Mouse (Mus musculus): Measurements from ENCODE around the gene Col4a2.

Col4a2 gene

DNA sequence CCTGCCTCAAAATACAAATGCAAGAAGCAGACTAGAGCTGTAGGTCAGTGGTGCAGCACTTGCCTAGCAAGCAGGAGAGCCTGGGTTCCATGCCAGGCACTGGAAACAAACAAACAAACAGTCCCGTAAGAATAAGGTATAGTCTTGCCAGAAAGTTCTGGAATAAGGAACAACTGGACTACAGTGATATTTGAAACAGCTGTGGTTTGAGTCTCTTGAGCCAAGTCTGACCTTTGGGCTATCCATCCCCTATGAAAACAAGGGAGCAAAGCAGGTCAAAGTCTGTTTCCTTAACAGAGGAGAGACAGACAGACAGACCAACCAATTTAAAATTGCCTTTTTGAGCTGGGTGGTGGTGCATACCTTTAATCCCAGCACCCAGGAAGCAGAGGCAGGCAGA is 11.1 kb downstream of the Col4a2 start:
- no peak for DNase-seq (ENCODE audit: extremely low spot score, low read depth, low spot score)

GRCm38 (mm10) chr8:11324801-11325395 is 12.3 kb downstream of the Col4a2 start:
- DNase-seq (ENCODE audit: extremely low spot score, low read depth, low spot score), result no peak

- DNase-seq (ENCODE audit: extremely low spot score, low read depth, low spot score), result no peak
Measured at GRCm38 (mm10) chr8:11327298-11327697, 14.7 kb downstream of the Col4a2 start.

- DNase-seq (ENCODE audit: extremely low spot score, low read depth, low spot score), result no peak
Measured at GRCm38 (mm10) chr8:11327722-11328417, 15.3 kb downstream of the Col4a2 start.

- no peak for DNase-seq (ENCODE audit: extremely low spot score, low read depth, low spot score)
Measured at GRCm38 (mm10) chr8:11331561-11331960, 19.0 kb downstream of the Col4a2 start.

DNA sequence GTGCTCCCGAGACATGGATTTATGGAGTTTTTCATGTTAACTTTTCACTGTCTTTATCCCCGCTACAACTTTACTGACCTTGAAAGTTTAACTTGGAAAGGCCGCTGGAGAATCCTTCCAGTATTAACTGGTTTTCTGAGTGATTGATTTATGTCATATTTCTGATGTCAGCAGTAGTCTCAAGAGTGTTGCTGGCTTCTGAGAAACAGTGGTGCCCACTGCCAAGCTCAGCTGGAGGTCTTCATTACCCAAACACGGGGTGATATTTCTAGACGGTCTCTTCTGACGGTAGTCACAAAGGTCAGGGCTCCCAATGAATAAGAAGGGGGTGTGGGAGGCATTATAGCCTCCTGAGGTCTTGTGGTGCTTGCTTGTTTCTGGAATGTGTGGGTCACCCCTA is 21.1 kb downstream of the Col4a2 start:
- DNase-seq (ENCODE audit: extremely low spot score, low read depth, low spot score), result no peak

DNA sequence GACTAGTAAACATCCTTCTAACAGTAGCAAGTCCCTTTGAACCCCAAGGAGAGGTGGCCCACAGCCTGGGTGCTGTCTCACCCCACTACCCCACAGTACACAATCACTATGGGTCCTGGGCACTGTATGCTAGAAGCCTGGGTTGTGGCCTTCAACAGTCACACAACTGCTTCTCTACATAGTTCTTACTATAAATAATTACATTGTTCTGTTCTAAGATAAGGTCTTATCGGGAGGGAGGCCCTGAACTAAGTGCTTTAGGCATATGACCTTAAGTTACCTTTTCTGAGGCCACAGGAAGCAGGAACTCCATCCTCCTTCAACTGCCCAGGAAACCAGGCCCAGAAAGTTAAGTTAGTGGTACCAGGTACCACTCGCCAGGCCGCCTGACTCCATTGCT is 21.9 kb downstream of the Col4a2 start:
- no peak for DNase-seq (ENCODE audit: extremely low spot score, low read depth, low spot score)

DNA sequence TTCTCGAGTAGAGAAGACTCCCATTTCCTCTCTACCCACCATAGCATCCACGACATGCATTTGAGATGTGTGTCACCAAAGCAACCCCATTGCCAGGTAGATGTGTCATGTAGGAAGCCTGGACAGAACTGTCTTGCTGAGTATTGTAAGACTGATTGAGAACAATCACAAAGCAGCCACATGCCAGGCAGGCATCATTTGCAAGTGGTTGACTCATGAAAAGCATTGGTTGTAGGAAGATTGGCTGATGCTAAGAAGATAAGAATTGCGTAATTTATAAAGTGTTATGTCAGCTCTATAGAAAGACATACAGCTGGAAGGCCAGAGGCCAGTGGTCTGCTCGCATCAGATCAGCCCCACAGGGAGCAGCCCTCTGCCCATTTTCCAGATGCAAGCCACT is 22.6 kb downstream of the Col4a2 start:
- DNase-seq (ENCODE audit: extremely low spot score, low read depth, low spot score), result no peak

DNA sequence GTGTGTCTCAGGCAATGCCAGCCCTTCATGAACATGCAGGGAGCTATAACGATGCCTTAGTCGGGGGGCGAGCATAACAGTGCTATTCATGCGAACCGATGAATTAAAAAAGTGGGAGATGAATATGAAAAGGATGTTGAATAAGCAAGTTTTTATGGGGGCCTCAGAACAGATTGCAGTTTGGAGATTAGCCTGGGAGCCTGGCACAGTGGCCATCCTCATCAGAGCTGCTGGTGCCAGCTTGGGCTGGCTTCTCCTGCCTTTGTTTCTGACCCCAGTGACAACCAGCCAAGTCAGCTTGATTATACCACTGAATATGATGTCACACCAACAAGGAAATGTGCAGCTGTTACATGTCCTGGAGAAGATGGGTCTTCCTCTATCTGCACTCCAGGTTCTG is 23.7 kb downstream of the Col4a2 start:
- DNase-seq (ENCODE audit: extremely low spot score, low read depth, low spot score), result no peak

- DNase-seq (ENCODE audit: extremely low spot score, low read depth, low spot score), result no peak
Measured at GRCm38 (mm10) chr8:11337642-11338041, 25.0 kb downstream of the Col4a2 start.

- DNase-seq (ENCODE audit: extremely low spot score, low read depth, low spot score), result no peak
Measured at GRCm38 (mm10) chr8:11338507-11338906, 25.9 kb downstream of the Col4a2 start.

GRCm38 (mm10) chr8:11340310-11341110 is 27.9 kb downstream of the Col4a2 start:
- no peak for DNase-seq (ENCODE audit: extremely low spot score, low read depth, low spot score)

- no peak for DNase-seq (ENCODE audit: extremely low spot score, low read depth, low spot score)
Measured at GRCm38 (mm10) chr8:11341111-11341566, 28.5 kb downstream of the Col4a2 start.

- no peak for DNase-seq (ENCODE audit: extremely low spot score, low read depth, low spot score)
Measured at GRCm38 (mm10) chr8:11344459-11344858, 31.9 kb downstream of the Col4a2 start.

DNA sequence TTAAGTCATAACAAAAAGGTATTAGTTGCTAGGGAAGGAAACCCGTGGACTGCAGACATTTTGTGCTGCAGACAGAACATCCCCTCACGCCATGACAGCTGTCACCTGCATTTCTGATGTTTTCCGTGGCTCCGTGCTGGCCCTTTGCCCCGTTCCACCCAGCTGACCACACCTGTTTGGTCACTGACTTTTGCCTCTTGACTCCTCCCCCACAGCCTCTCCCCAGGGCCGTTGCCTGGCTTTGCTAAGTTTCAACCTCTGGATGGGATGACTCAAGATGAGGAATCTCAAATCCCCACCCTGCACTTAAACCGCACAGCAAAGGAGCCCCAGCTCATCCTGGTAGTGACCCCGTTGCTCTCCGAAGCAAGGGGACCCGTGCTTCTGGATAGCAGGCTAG is 33.6 kb downstream of the Col4a2 start:
- DNase-seq (ENCODE audit: extremely low spot score, low read depth, low spot score), result no peak

- DNase-seq (ENCODE audit: extremely low spot score, low read depth, low spot score), result no peak
Measured at GRCm38 (mm10) chr8:11347699-11348098, 35.1 kb downstream of the Col4a2 start.

GRCm38 (mm10) chr8:11348622-11349021 is 36.0 kb downstream of the Col4a2 start:
- no peak for DNase-seq (ENCODE audit: extremely low spot score, low read depth, low spot score)

DNA sequence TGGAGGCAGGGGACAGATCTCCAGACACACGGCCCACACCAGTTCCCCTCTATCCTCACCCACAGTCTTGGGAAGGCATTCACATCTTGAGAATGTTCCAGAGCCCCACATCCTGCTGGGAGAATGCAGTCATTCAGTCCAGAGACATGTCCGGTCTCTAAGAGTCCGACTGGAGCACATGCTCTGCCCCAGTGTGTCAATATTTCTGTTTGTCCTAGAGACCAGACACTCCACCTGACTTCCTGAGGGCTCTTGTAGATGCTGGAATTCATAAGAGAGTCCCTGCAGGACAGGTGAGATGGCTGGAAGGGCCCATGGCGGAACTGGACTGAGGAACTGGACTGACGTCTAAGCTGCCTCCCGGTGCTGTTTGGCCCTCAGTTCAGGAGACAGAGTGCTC is 38.8 kb downstream of the Col4a2 start:
- DNase-seq (ENCODE audit: extremely low spot score, low read depth, low spot score), result no peak

DNA sequence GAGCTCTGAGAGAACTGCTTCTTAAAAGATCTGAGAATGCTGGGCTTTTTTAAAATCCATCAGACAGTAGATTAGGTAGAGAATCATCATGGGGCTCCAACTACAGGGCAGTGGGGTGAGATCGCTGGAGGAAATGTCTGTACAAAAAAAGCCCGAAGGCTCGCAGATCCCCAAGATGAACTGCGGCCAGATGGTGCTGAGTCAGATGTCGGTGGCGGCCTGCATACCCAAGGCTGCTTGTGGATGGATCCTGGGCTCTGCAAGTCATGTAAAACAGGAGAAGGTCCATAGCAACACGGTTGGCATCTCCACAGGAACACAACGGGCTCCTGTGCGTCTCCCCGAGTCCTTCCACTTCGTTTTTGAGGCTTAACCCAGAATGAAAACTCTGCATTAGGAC is 39.9 kb downstream of the Col4a2 start:
- no peak for DNase-seq (ENCODE audit: extremely low spot score, low read depth, low spot score)

DNA sequence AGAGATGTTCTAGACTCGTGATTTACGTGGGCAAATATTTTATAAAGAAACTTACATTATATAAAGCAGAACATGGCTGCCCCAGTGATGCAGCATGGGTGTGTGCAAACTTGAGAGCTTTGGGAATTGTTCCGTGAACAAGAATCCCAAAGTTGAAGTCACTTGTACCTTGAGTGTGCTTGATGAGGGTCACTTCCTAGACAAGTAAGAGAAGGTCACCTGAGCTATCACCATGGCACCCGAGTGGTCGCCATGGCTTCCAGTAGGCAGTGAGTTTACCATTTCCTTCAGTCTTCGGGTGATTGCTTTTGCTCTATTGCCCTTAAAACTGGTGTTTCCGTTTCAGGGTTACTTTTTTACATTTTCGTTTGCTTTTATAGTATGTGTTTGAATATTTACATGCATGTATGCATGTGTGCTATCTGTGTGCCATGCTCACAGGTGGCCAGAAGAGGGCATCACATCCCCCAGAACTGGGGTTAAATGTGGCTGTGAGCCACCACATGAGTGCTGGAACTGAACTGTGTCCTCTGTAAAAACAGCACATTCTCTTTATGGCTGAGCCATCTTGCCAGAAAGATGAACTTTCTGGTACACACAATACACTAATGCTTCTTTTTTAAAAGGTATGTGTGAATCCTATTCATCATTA is 42.3 kb downstream of the Col4a2 start:
- DNase-seq (ENCODE audit: extremely low spot score, low read depth, low spot score), result no peak

DNA sequence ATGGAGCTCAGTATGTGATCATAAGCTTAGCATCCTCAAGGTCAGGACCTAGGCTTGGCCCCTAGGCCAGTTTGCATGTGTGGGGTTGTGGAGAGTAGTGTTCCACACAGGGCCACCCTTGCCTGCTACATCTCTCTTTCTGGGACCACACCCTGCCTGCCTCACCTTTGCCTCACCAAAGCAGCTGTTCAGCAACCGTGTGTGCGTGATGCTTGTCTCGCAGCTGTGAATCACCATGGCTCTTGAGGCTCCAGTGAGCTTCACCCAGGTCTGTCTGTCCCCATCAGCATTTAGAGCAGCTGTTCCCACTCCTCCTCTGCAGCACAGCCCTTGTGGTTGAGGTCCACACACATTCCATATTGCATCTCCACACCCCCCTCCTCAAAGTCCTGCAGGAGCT is 43.3 kb downstream of the Col4a2 start:
- no peak for DNase-seq (ENCODE audit: extremely low spot score, low read depth, low spot score)

DNA sequence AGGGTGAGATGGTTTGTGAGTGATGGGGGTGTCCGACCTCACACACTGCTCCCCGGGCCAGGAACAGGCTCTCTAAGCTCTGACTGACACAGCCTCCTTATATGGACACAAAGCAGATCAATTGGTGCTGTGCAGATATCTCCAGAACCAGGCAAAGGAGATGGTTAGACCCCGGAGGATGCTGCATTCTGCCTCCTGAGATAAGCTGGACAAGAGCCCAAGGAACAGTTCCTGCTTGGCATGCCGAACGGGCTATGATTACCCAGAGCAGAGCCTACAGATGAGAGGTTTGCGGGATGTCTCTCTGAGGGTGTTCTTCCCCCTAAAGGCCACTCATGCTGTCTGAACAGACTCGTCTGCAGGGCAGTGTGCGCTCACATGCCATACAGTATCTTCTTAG is 44.2 kb downstream of the Col4a2 start:
- DNase-seq (ENCODE audit: extremely low spot score, low read depth, low spot score), result no peak

All from hindlimb bud, embryonic 11.5 days (tissue).